Mouse (Mus musculus): ENCODE data around the gene Hoxc8.

The Hoxc8 gene

GRCm38 (mm10) chr15:103034807-103035547, 44.6 kb downstream of the Hoxc8 start:
- DNase-seq, result no peak

GRCm38 (mm10) chr15:103035548-103035881, 45.1 kb downstream of the Hoxc8 start:
- DNase-seq, result no peak

DNA sequence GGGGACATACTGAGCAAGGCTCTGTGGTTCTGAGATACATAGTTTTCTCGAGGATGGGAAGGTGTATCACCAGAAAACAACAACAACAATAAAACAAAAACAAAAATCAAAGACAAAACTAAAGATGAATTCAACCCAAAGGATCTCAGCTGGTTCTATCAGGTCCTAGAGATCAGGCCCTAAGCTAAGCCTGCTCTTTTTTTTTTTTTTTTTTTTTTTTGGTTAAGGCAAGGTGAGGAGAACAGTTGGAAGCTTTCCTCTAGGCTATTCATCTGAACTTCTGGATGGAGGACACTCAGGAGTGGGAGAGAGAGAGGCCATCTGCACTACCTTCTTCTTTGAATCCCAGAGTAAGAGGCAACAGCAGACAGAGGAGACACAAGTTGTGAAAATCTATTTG, 47.2 kb downstream of the Hoxc8 start:
- DNase-seq, result no peak

GRCm38 (mm10) chr15:103038701-103039480, 48.5 kb downstream of the Hoxc8 start:
- no peak for DNase-seq

- DNase-seq, result peak; percentile 40 to 49
Observed at GRCm38 (mm10) chr15:103039609-103040008, 49.2 kb downstream of the Hoxc8 start.

- no peak for DNase-seq
Observed at GRCm38 (mm10) chr15:103040601-103041000, 50.2 kb downstream of the Hoxc8 start.

GRCm38 (mm10) chr15:103041613-103042012, 51.2 kb downstream of the Hoxc8 start:
- DNase-seq, result no peak

GRCm38 (mm10) chr15:103042209-103042608, 51.8 kb downstream of the Hoxc8 start:
- DNase-seq, result no peak
